Mouse (Mus musculus) spleen, adult 2 months (tissue): ENCODE measurements at regions not wholly inside any gene's neighbourhood (a gene's known extent, or its start where the extent isn't known, plus 50 kb on each side); places are given as distances from the start of the nearest gene placed in this dataset.

Source experiments
- DNase-seq, 2 experiments: peaks; one replicate each; pipeline versions ENCODE4 v3.0.0 to v3.0.0-alpha.2; 2012 to 2021; ENCODE audit warnings: low spot score in 2 of 2, low read depth in 1 of 2
- H3K27ac ChIP-seq: fragments of 200-500 bp; 2 replicates; pipeline ENCODE4 v1.5.1; 2012; ENCODE audit warnings: low read length, inconsistent platforms; ENCODE audit not compliant: insufficient read depth
- H3K27me3 ChIP-seq: fragments of 200-500 bp; 2 replicates; pipeline ENCODE4 v1.6.1; 2012; ENCODE audit warnings: mild to moderate bottlenecking, moderate library complexity, low read length, inconsistent platforms; ENCODE audit not compliant: control insufficient read depth, insufficient read depth
- H3K36me3 ChIP-seq: fragments of 200-500 bp; 2 replicates; pipeline ENCODE4 v1.6.1; 2012; ENCODE audit warnings: mild to moderate bottlenecking, low read length, inconsistent platforms; ENCODE audit not compliant: control insufficient read depth, insufficient read depth
- H3K4me1 ChIP-seq: fragments of 200-500 bp; 2 replicates; pipeline ENCODE4 v1.6.1; 2011; ENCODE audit warnings: inconsistent platforms; ENCODE audit not compliant: control insufficient read depth, insufficient read depth, insufficient read length
- H3K4me3 ChIP-seq: fragments of 200-500 bp; 2 replicates; pipeline ENCODE4 v1.5.1; 2011; ENCODE audit warnings: mild to moderate bottlenecking, inconsistent platforms; ENCODE audit not compliant: insufficient read depth, insufficient read length; ENCODE audit errors: extremely low read depth
- CTCF ChIP-seq: fragments of 200-500 bp; IDR thresholded peaks from 2 replicates; pipeline ENCODE4 v1.5.1; 2011; ENCODE audit warnings: mild to moderate bottlenecking, inconsistent platforms; ENCODE audit not compliant: insufficient read depth, insufficient read length, insufficient replicate concordance; ENCODE audit errors: extremely low read depth
- POLR2A ChIP-seq: fragments of 200-500 bp; IDR thresholded peaks from 2 replicates; pipeline ENCODE4 v1.6.1; 2011; ENCODE audit warnings: low read depth, low read length, inconsistent platforms
- WGBS: fragments of 180-500 bp; shearing (Covaris S2); methylation state at CpG from one replicate; pipeline ENCODE4 v1.1.7; 2018; 5-methylcytosine and 5-hydroxymethylcytosine counted together

- no peak for DNase-seq
- Histone ChIP-seq H3K27ac (no peak overlapping the region), H3K36me3 (no peaks in the 10 kb centered on the region), H3K4me3 (no peak overlapping the region), H3K4me1 (no peaks in the 10 kb centered on the region), H3K27me3 (no peaks in the 10 kb centered on the region)
- 36% methylated on average over 9 of the region's 9 CpGs for WGBS
- TF ChIP-seq CTCF (peak; percentile 16; the same call in 1 of the 2 replicates), POLR2A (no peak)
These were observed 204.0 kb downstream of the Usp46 start for GRCm38 (mm10) chr5:73864138-73864761.

GRCm38 (mm10) chr5:73872641-73873421 is 195.4 kb downstream of the Usp46 start:
- Histone ChIP-seq H3K27me3 (no peaks in the 10 kb centered on the region), H3K4me3 (no peak overlapping the region), H3K36me3 (no peaks in the 10 kb centered on the region), H3K27ac (no peak overlapping the region), H3K4me1 (no peaks in the 10 kb centered on the region)
- no peak for DNase-seq
- no peak for TF ChIP-seq POLR2A
- TF ChIP-seq CTCF = no peak
- WGBS = 89% methylated on average over 9 of the region's 9 CpGs

- Histone ChIP-seq H3K27me3 (no peaks in the 10 kb centered on the region), H3K27ac (no peak overlapping the region), H3K4me3 (no peak overlapping the region), H3K4me1 (no peaks in the 10 kb centered on the region), H3K36me3 (no peaks in the 10 kb centered on the region)
- TF ChIP-seq POLR2A (no peak), CTCF (no peak)
- DNase-seq = no peak
- WGBS = 75% methylated on average over 1 of the region's 1 CpGs
These were observed 193.5 kb downstream of the Usp46 start for GRCm38 (mm10) chr5:73874770-73875169.

DNA sequence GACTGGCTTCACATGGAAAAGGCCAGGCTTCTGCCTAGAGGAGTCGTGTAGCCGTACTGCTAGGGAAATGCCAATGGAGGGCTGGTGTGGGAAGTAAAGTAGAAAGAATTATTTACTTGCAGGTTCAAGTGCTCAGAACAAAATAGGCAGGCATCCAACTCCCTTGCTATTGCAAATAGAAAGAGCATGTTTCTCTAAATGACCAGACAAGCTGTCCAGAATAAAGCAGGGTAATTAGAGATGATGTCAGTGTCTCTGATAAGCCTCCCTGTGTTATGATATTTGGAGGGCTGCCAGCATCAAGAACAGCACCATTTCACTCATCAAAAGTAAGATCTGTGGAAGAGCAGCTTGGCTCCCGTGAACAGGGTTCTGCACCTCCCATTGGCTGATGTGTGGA is 192.4 kb downstream of the Usp46 start:
- H3K4me1 ChIP-seq = no peaks in the 10 kb centered on the region
- whole genome bisulfite sequencing = 75% methylated on average over 3 of the region's 3 CpGs
- no peak for DNase-seq

DNA sequence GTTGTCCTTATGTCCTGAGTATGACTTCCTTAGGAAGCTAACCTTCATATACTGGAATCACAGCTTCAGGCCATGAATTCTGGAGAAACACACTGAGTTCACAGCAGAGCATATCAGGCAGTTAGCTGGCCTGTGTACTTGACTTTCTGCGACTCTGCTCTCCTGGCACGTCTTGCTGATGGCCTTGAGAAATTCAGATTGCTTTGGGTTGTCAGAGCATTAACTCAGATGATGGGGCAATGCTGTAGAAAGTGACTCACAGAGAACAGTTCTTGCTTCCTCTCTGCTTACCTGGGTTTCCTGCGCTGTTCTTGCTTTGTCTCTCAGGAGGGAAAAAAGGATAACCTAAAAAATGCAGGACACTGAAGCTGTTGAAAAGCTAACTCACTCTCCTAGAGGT is 187.3 kb downstream of the Usp46 start:
- 88% methylated on average over 3 of the region's 3 CpGs for WGBS
- Histone ChIP-seq H3K27ac (no peak overlapping the region), H3K4me1 (no peaks in the 10 kb centered on the region), H3K4me3 (no peak overlapping the region), H3K36me3 (no peaks in the 10 kb centered on the region), H3K27me3 (no peaks in the 10 kb centered on the region)
- TF ChIP-seq POLR2A = no peak
- TF ChIP-seq CTCF = no peak
- no peak for DNase-seq

More for the DNA sequence above, 192.4 kb downstream of the Usp46 start:
- no peak overlapping the region for H3K4me3 ChIP-seq
- no peaks in the 10 kb centered on the region for H3K27me3 ChIP-seq
- H3K36me3 ChIP-seq = no peaks in the 10 kb centered on the region
- H3K27ac ChIP-seq = no peak overlapping the region
- TF ChIP-seq POLR2A = no peak
- no peak for TF ChIP-seq CTCF

- DNase-seq = no peak
- Histone ChIP-seq H3K4me3 (no peak overlapping the region), H3K4me1 (no peaks in the 10 kb centered on the region), H3K27ac (no peak overlapping the region), H3K27me3 (no peaks in the 10 kb centered on the region), H3K36me3 (no peaks in the 10 kb centered on the region)
- 49% methylated on average over 5 of the region's 5 CpGs for WGBS
- TF ChIP-seq POLR2A (no peak), CTCF (no peak)
These were observed 186.3 kb downstream of the Usp46 start for GRCm38 (mm10) chr5:73881941-73882340.

- Histone ChIP-seq H3K27me3 (no peaks in the 10 kb centered on the region), H3K4me1 (no peaks in the 10 kb centered on the region), H3K27ac (no peak overlapping the region), H3K36me3 (no peaks in the 10 kb centered on the region), H3K4me3 (no peak overlapping the region)
- no peak for TF ChIP-seq POLR2A
- TF ChIP-seq CTCF = no peak
- DNase-seq = no peak
- 69% methylated on average over 12 of the region's 12 CpGs for WGBS
These were observed 183.2 kb downstream of the Usp46 start for GRCm38 (mm10) chr5:73884998-73885397.
